Mouse (Mus musculus): Measurements from ENCODE around the gene Pou5f1.

The Pou5f1 gene

GRCm38 (mm10) chr17:35554321-35554720 lies 48.5 kb downstream of the Pou5f1 start:
- no peak for DNase-seq

- no peak for DNase-seq
These were observed 49.1 kb downstream of the Pou5f1 start for GRCm38 (mm10) chr17:35554761-35555397.

- DNase-seq, result no peak
These were observed 50.5 kb downstream of the Pou5f1 start for GRCm38 (mm10) chr17:35556186-35556765.

GRCm38 (mm10) chr17:35556812-35557211 lies 51.0 kb downstream of the Pou5f1 start:
- no peak for DNase-seq

- DNase-seq, result no peak
These were observed 51.5 kb downstream of the Pou5f1 start for GRCm38 (mm10) chr17:35557351-35557750.

GRCm38 (mm10) chr17:35558216-35558615 lies 52.4 kb downstream of the Pou5f1 start:
- DNase-seq, result no peak
